Mouse (Mus musculus): Measurements from ENCODE around the gene Hgd.

Hgd gene

GRCm38 (mm10) chr16:37579591-37579990 is 362 bp upstream of the Hgd start:
- in situ Hi-C loops (cut with MboI, MseI), result no loop called here

GRCm38 (mm10) chr16:37580651-37581050 is 698 bp downstream of the Hgd start:
- in situ Hi-C loops (cut with MboI, MseI), result loop anchor here (10.0 kb wide), 1 partner anchor 644 kb away; no protein-coding TSS in a partner anchor

- in situ Hi-C loops (cut with MboI, MseI), result loop anchor here (10.0 kb wide), 1 partner anchor 643 kb away; no protein-coding TSS in a partner anchor
Measured at GRCm38 (mm10) chr16:37581901-37582300, 1.9 kb downstream of the Hgd start.

- in situ Hi-C loops (cut with MboI, MseI), result loop anchor here (10.0 kb wide), 1 partner anchor 641 kb away; no protein-coding TSS in a partner anchor
Measured at GRCm38 (mm10) chr16:37583306-37583705, 3.4 kb downstream of the Hgd start.

GRCm38 (mm10) chr16:37583801-37584200 is 3.8 kb downstream of the Hgd start:
- in situ Hi-C loops (cut with MboI, MseI), result loop anchor here (10.0 kb wide), 1 partner anchor 641 kb away; no protein-coding TSS in a partner anchor

- in situ Hi-C loops (cut with MboI, MseI), result loop anchor here (10.0 kb wide), 1 partner anchor 640 kb away; no protein-coding TSS in a partner anchor
Measured at GRCm38 (mm10) chr16:37584218-37585035, 4.5 kb downstream of the Hgd start.

GRCm38 (mm10) chr16:37585129-37585563 is 5.2 kb downstream of the Hgd start:
- in situ Hi-C loops (cut with MboI, MseI), result loop anchor here (10.0 kb wide), 1 partner anchor 640 kb away; no protein-coding TSS in a partner anchor

GRCm38 (mm10) chr16:37590921-37591320 is 11.0 kb downstream of the Hgd start:
- in situ Hi-C loops (cut with MboI, MseI), result no loop called here

- in situ Hi-C loops (cut with MboI, MseI), result no loop called here
Measured at GRCm38 (mm10) chr16:37591551-37591950, 11.6 kb downstream of the Hgd start.

- in situ Hi-C loops (cut with MboI, MseI), result no loop called here
Measured at GRCm38 (mm10) chr16:37597412-37597811, 17.5 kb downstream of the Hgd start.

- in situ Hi-C loops (cut with MboI, MseI), result no loop called here
Measured at GRCm38 (mm10) chr16:37598463-37598862, 18.5 kb downstream of the Hgd start.

GRCm38 (mm10) chr16:37599326-37599725 is 19.4 kb downstream of the Hgd start:
- in situ Hi-C loops (cut with MboI, MseI), result no loop called here

GRCm38 (mm10) chr16:37603431-37603830 is 23.5 kb downstream of the Hgd start:
- in situ Hi-C loops (cut with MboI, MseI), result no loop called here

- in situ Hi-C loops (cut with MboI, MseI), result no loop called here
Measured at GRCm38 (mm10) chr16:37604243-37604642, 24.3 kb downstream of the Hgd start.

- in situ Hi-C loops (cut with MboI, MseI), result loop anchor here (10.0 kb wide), 1 partner anchor 1314 kb away; no protein-coding TSS in a partner anchor
Measured at GRCm38 (mm10) chr16:37610333-37610732, 30.4 kb downstream of the Hgd start.

- in situ Hi-C loops (cut with MboI, MseI), result loop anchor here (10.0 kb wide), 1 partner anchor 1314 kb away; no protein-coding TSS in a partner anchor
Measured at GRCm38 (mm10) chr16:37611072-37611471, 31.1 kb downstream of the Hgd start.

GRCm38 (mm10) chr16:37612013-37612412 is 32.1 kb downstream of the Hgd start:
- in situ Hi-C loops (cut with MboI, MseI), result loop anchor here (10.0 kb wide), 1 partner anchor 1313 kb away; no protein-coding TSS in a partner anchor

- in situ Hi-C loops (cut with MboI, MseI), result loop anchor here (10.0 kb wide), 1 partner anchor 1310 kb away; no protein-coding TSS in a partner anchor
Measured at GRCm38 (mm10) chr16:37614540-37614939, 34.6 kb downstream of the Hgd start.

- in situ Hi-C loops (cut with MboI, MseI), result loop anchor here (10.0 kb wide), 1 partner anchor 1309 kb away; no protein-coding TSS in a partner anchor
Measured at GRCm38 (mm10) chr16:37615429-37615828, 35.5 kb downstream of the Hgd start.

- in situ Hi-C loops (cut with MboI, MseI), result loop anchor here (10.0 kb wide), 1 partner anchor 1309 kb away; no protein-coding TSS in a partner anchor
Measured at GRCm38 (mm10) chr16:37616104-37616503, 36.2 kb downstream of the Hgd start.

GRCm38 (mm10) chr16:37617695-37618094 is 37.7 kb downstream of the Hgd start:
- in situ Hi-C loops (cut with MboI, MseI), result loop anchor here (10.0 kb wide), 1 partner anchor 1307 kb away; no protein-coding TSS in a partner anchor

GRCm38 (mm10) chr16:37622403-37622802 is 42.5 kb downstream of the Hgd start:
- in situ Hi-C loops (cut with MboI, MseI), result no loop called here

Measured in T-helper 2 cell (primary cell).